14 mouse cellular contexts compared by ENCODE assay signal in genomic region chr15:6519417-6520255, GRCm38 (mm10). TPM values are rescaled to one million over a fixed set of nuclear protein-coding genes. Genes with fewer than 3 reads are reported as not detected.
DNase-seq lines count a peak whose midpoint lies in the region; ATAC-seq and TF ChIP-seq lines count a peak whose summit lies in the region.
"Had no signal": no experiment of that assay in that cellular context is flagged by ENCODE, and none has a peak within 500 bp of the region (broad histone marks: within the 10 kb centered on the region; RNA-seq: fewer than 3 reads in every experiment).

No protein-coding gene starts in this region.

- H3K9me3 ChIP-seq in erythroblast, embryonic 14.5 days (ENCODE audit: control insufficient read depth, low read length) = no peaks in the 10 kb centered on the region
- H3K9me3 ChIP-seq in liver, embryonic 16.5 days (replicated peaks; ENCODE audit: control insufficient read depth, low read length) = no peaks in the 10 kb centered on the region
- H3K9me3 ChIP-seq: hindbrain, embryonic 10.5 days had no signal

- H3K9ac ChIP-seq in liver, embryonic 16.5 days (ENCODE audit: low read depth, low read length) = no peak overlapping the region
- H3K9ac ChIP-seq: lung, embryonic 14.5 days had no signal

- peaks cover 2% of the 10 kb centered on the region for H3K4me1 ChIP-seq in spleen, adult 2 months (ENCODE audit: control insufficient read depth, insufficient read depth, insufficient read length)
- H3K4me1 ChIP-seq in erythroblast, embryonic 14.5 days (ENCODE audit: control insufficient read depth) = peaks cover 36% of the 10 kb centered on the region
- peaks cover 15% of the 10 kb centered on the region for H3K4me1 ChIP-seq in liver, embryonic 16.5 days (ENCODE audit: control insufficient read depth, low read depth, low read length)
- H3K4me1 ChIP-seq: hindbrain, embryonic 10.5 days had no signal

- TF ChIP-seq POLR2A in spleen, adult 2 months (IDR thresholded peaks at IDR 0.05; ENCODE audit: low read depth, low read length) = no peak

- ATAC-seq in liver, embryonic 16.5 days (ENCODE audit: low read depth) = no peak
- no peak for ATAC-seq in cerebellum, adult (ENCODE audit: insufficient number of reproducible peaks, low FRiP score, low TSS enrichment)

- 40% methylated on average over 19 of the region's 19 CpGs for WGBS in spleen, adult 2 months
- WGBS in liver, embryonic 16.5 days (ENCODE audit: insufficient replicate concordance) = 30% methylated on average over 19 of the region's 19 CpGs

- H3K36me3 ChIP-seq in spleen, adult 2 months (ENCODE audit: control insufficient read depth, insufficient read depth, low read length) = no peaks in the 10 kb centered on the region
- no peaks in the 10 kb centered on the region for H3K36me3 ChIP-seq in erythroblast, embryonic 14.5 days (ENCODE audit: control insufficient read depth)
- no peaks in the 10 kb centered on the region for H3K36me3 ChIP-seq in liver, embryonic 16.5 days (ENCODE audit: control insufficient read depth, insufficient read depth)
- H3K36me3 ChIP-seq: hindbrain, embryonic 10.5 days had no signal

- TF ChIP-seq CTCF in spleen, adult 2 months (IDR thresholded peaks at IDR 0.05; ENCODE audit: extremely low read depth, insufficient read depth, insufficient read length, insufficient replicate concordance) = no peak

- no peak overlapping the region for H3K4me3 ChIP-seq in spleen, adult 2 months (ENCODE audit: extremely low read depth, insufficient read depth, insufficient read length)
- peak overlapping the region; percentile 36 for H3K4me3 ChIP-seq in erythroblast, embryonic 14.5 days (replicated peaks)
- no peak overlapping the region for H3K4me3 ChIP-seq in liver, embryonic 16.5 days (ENCODE audit: low read depth, low read length)
- H3K4me3 ChIP-seq: hindbrain, embryonic 10.5 days had no signal

- DNase-seq in spleen, adult 2 months (ENCODE audit: low read depth in 1 of 2, low spot score in 2 of 2) = peak in 1 of 2 experiments; percentile 36
- no peak for DNase-seq in spleen, adult 12 weeks (ENCODE audit: low spot score)
- no peak for DNase-seq in lung, postnatal 4 days
- DNase-seq in thymus, postnatal 14 days = no peak
- DNase-seq: adrenal gland, postnatal 25 days; cerebellum, adult 18-20 months; kidney, adult 18-20 months; lung, embryonic 14.5 days; right cerebral cortex, postnatal 25 days; thymus, postnatal 36 days had no signal

- H3K27me3 ChIP-seq in spleen, adult 2 months (ENCODE audit: control insufficient read depth, insufficient read depth, low read length) = no peaks in the 10 kb centered on the region
- no peaks in the 10 kb centered on the region for H3K27me3 ChIP-seq in erythroblast, embryonic 14.5 days (ENCODE audit: control insufficient read depth)
- H3K27me3 ChIP-seq in liver, embryonic 16.5 days (ENCODE audit: control insufficient read depth, insufficient read depth, low read depth, low read length) = no peaks in the 10 kb centered on the region

- H3K27ac ChIP-seq in spleen, adult 2 months (ENCODE audit: insufficient read depth, low read length) = 0 out of 2 replicates have a peak overlapping the region, but pooled peaks have one; percentile 26
- H3K27ac ChIP-seq in liver, embryonic 16.5 days (ENCODE audit: low read length) = peak overlapping the region; percentile 59
- H3K27ac ChIP-seq: hindbrain, embryonic 10.5 days had no signal

- peak overlapping the region; percentile 53 for H3K4me2 ChIP-seq in liver, embryonic 16.5 days (ENCODE audit: low read depth, low read length)
- H3K4me2 ChIP-seq: lung, embryonic 14.5 days had no signal

RNA-seq across cellular contexts. Expression of gene Fyb, which starts 3.0 kb away (rescaled TPM):
- 35.3 and 71.0 TPM in 2 replicates for polyA plus RNA-seq in spleen, adult 2 months (2012; rRNA removed)
- polyA plus RNA-seq in erythroblast, embryonic 14.5 days (2012) = 15.8 and 39.5 TPM in 2 replicates
- 20.9 and 21.9 TPM in 2 replicates for polyA plus RNA-seq in liver, embryonic 16.5 days (2015; fragmentation: Nextera tagmentation; extraction: Ambion mirVana)
